Mouse (Mus musculus) monocyte, adult 5-6 weeks (primary cell): ENCODE measurements at regions not wholly inside any gene's neighbourhood (a gene's known extent, or its start where the extent isn't known, plus 50 kb on each side); places are given as distances from the start of the nearest gene placed in this dataset.
A peak's percentile ranks its signal among the peaks of the same experiment; 100 is the strongest.
"Not testable (repeated sequence)": the region's sequence is repeated elsewhere in the genome, so short reads cannot be mapped to it uniquely, and the experiment has no call there.

ENCODE experiments used
- ATAC-seq: fragments of 153-309, 156-312 bp; replicated peaks from 2 replicates; pipeline ENCODE4 v1.8.0; 2017; ENCODE audit warnings: mild to moderate bottlenecking; ENCODE audit not compliant: low TSS enrichment, insufficient number of reproducible peaks, severe bottlenecking, poor library complexity, low FRiP score

GRCm38 (mm10) chr17:43139916-43140315 is 123.6 kb downstream of the Tnfrsf21 start:
- ATAC-seq: peak; percentile 15; the same call in 1 of the 2 replicates

DNA sequence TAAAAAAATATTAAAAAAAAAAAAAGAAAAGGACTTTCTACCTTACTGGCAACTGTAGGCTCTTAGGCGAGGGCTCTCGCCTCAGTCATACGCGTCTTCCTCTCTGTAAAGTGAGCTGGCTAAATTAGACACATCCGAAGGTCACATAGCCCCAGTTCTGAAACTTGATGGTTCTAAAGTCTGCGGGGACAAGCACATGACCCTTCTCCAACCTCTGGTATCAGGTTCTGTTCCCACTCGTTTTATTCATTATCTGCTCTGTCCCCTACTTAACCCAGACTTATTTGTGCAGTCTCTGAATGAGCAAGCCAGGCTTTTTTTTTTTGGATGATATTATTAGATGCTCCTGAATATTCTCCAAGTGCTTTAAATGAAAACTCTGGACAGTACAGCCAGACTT is 125.4 kb downstream of the Tnfrsf21 start:
- ATAC-seq: no peak

GRCm38 (mm10) chr17:43145749-43146148 is 124.4 kb upstream of the Adgrf1 start:
- ATAC-seq: no peak

DNA sequence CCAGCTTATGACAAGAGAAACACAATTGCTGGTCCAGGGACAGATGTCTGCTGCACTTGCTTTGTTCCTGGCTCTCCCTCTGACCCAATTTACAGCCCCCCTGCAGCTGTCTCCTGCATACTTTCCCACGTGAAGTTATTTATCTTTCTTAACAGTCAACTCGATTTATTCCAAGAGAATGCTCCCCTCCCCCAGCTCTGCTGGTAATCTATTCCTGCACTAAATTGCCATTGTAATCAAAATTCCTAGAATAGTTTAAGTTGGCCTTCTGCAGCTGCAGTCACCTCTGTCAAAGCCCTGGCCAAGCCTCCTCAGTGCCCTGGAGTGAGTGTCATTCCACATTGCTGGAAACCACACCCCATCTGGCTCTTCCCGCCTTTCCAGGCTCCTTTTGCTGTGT is 122.2 kb upstream of the Adgrf1 start:
- ATAC-seq: no peak

DNA sequence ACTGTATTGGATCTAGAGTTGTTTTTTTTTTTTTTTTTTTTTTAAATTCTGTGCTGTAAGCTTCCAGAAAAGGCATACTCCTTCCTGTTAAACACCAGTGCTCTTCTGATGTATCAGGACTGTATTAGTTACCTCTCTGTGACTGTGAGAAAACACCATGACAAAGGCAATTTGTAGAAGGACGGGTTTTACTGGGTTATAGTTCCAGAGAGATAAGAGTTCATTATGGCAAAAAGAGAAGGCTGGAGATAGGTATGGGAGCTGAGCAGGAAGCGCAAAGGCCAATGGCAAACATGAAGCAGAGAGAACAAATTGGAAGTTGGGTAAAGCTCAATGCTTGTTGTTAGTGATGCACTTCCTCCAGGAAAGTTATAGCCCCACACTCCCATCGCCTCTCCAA is 117.5 kb upstream of the Adgrf1 start:
- no peak for ATAC-seq

GRCm38 (mm10) chr17:43155271-43155670 is 114.9 kb upstream of the Adgrf1 start:
- not testable (repeated sequence) for ATAC-seq

- ATAC-seq: no peak
Observed at GRCm38 (mm10) chr17:43156116-43156515, 114.0 kb upstream of the Adgrf1 start.

- ATAC-seq: peak; percentile 40; the same call in 1 of the 2 replicates
Observed at GRCm38 (mm10) chr17:43157781-43158501, 112.2 kb upstream of the Adgrf1 start.

DNA sequence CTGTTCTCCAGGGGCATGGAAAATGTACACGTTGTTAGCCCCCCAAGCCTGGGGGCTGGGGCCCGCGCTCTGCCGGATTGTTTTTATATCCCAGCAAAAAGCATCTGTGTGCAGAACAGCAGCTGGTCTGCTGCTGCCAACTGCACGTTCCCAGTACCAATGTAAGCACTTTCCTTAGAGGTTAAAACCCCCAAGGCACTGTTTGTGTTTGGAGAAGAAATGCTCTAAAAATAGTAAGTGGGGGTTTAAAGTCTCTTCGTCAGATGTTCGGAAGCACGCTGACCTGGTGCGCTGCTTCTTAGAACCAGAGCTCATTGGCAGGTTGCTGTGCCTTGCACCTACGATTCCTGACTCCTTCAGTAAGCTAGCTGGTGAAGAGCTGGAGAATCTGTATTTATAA is 111.4 kb upstream of the Adgrf1 start:
- ATAC-seq: no peak

- ATAC-seq: not testable (repeated sequence)
Observed at GRCm38 (mm10) chr17:43161306-43161705, 108.8 kb upstream of the Adgrf1 start.

GRCm38 (mm10) chr17:43163126-43163525 is 107.0 kb upstream of the Adgrf1 start:
- no peak for ATAC-seq

DNA sequence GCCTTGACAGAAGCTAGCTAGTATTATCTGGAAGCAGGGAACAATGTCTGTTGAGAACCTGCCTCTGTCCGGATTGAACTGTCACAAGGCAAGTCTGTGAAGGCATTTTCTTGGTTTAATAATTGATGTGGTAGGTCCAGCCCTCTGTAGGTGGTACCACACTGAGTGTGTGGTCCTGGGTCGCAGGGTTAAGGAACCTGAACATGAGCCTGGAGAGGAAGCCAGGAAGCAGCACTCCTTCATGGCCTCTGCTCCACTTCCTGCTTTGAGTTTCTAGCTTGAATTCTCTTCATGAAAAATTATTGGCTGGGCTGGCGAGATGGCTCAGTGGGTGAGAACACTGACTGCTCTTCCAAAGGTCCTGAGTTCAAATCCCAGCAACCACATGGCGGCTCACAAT is 104.0 kb upstream of the Adgrf1 start:
- ATAC-seq: no peak

DNA sequence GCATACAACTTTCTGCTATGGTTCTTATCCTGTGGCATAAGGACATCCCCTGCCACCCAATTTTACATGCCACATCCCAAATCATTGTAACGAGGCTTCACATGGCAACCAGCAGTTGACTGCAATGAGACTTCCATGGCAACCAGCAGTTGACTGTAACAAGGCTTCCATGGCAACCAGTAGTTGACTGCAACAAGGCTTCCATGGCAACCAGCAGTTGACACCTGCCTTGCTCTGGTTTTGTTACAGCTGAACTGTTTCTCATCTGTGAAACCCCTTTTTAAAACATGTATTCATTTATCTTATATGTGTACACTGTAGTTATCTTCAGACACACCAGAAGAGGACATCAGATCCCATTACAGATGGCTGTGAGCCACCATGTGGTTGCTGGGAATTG is 100.7 kb upstream of the Adgrf1 start:
- no peak for ATAC-seq

GRCm38 (mm10) chr17:43172657-43173165 is 97.4 kb upstream of the Adgrf1 start:
- no peak for ATAC-seq

DNA sequence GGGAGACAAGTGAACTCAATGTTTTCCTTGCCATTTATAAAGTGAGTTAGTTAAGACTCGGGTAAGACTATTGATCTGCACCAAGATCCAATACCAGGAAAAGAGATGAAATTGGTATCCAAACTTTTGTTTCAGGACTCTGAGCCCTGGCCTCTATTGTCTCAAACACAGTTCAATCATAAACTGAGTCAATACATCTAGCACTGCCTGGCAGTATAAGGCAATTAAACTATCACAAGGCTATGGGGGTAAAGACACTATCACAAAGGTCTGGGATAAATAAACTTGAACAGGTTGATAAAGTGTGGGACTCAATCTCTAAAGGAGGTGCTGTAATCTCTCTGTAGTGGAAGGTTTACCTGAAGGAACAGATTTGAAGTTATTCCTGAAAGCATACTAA is 95.3 kb upstream of the Adgrf1 start:
- no peak for ATAC-seq

GRCm38 (mm10) chr17:43177244-43177643 is 92.9 kb upstream of the Adgrf1 start:
- ATAC-seq: no peak

DNA sequence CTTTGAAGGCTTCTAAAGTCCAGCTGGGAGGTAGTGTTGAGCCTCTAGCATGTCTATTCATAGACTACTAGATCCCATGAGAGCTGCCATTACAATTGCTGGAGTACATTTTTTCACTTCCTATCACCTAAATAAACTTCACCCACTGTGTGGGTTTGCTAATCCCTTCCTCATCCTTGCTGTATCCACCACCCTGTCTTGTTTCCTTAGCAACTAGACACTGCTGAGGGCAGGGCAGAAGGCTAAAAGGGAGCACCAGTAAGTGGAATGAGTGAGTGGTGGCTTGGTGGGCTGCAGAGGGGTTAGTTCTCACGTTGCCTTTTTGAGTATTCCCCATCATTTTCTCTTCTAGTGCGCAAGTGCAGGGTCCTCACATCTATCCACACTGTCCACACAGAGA is 80.1 kb upstream of the Adgrf1 start:
- no peak; the same call in 1 of the 2 replicates for ATAC-seq

DNA sequence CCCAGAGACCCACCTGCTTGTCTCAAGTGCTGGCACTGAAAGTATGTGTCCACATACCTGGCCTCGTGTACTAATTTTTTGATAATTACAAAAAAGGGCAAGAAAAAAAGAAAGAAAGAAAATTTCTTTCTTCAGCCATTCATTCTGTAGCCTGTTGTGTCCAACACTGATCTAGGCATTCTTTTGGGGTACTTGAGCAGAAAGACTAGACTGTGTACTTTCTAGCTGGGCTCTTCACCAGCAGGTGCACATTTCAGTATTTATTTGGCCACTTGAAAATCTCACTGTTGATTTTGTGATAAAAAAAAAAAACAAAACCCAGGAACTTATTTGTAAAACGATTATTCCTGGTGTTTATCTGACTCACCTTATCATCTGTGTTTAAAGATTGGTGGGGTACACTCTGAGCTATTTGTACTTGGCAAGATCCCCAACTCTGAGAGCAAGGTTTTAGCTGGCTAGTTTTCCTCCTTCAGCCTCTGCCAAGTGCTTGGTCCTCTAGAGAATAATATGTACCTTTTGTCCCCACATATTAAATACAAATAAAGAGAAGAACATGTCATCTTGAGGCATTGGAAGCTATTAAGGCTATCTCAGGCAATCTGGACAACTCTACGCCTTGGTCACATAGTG is 79.2 kb upstream of the Adgrf1 start:
- ATAC-seq: no peak

DNA sequence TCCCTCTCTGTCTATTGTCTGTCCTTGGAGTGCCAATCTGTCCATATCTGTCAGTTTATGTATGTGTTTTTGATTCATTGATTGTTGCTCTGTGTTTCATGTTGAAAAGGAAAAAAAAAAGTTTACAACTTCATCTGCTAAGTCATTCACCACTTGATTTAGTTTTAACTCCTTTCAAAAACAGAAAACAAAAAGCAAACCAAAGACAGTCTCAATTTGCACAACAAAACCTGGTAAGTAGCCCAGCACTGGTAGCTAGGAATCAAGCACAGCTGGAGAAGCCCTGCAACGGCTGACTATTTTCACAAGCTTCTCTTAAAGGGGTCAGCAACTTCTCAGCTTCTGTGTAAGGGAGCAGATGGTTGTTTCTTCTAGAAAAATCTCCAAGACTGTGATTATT is 72.9 kb upstream of the Adgrf1 start:
- no peak for ATAC-seq

GRCm38 (mm10) chr17:43200832-43201231 is 69.3 kb upstream of the Adgrf1 start:
- ATAC-seq: peak; percentile 100
